Mouse (Mus musculus) heart, postnatal 36 days (tissue): ENCODE results near the gene Olfr855. TPM values are rescaled to one million over a fixed set of nuclear protein-coding genes. Genes with fewer than 3 reads are reported as not detected.
A peak's percentile ranks its signal among the peaks of the same experiment; 100 is the strongest.

ENCODE experiments used
- DNase-seq, 2 experiments: peaks; one replicate each; pipeline ENCODE4 v3.0.0; 2021 to 2022
- intact Hi-C: fragments of 180-260 bp; cut with DNase I; formaldehyde crosslinking; loops from one replicate; pipeline ENCODE4 v1.15.1; 2025
- total RNA-seq, 2 experiments: library from RNA; stranded (reverse); gene quantifications; 2 replicates each; pipeline ENCODE4 v1.2.3; 2021

Olfr855 gene
- not detected for total RNA-seq

DNA sequence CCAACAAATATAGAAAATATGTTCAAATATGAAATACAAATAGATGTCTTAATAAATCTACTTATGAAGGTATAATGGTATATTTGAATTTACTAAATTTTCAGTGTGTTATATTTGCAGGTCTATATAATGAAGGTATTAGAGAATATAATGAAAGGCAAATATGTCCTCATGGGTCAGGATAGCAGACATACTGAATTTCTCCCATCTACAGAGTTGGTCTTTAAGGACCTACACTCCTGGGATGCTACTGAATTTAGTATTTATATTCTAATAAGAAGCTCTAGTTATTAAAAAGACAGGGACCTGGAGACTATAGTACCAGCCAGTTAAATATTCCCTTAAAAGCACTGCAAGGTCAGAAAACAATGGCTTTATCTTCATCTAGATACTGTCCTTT is at the start of gene Olfr855:
Gene Olfr855 (plus strand): TSS at position 301 of the 400 bp plus-strand sequence.
- intact Hi-C loops = no loop called here
- DNase-seq = no peak

GRCm38 (mm10) chr9:19540976-19541375 is 41.4 kb upstream of the Olfr855 start, which contains the start of gene Olfr853:
Gene Olfr853, minus strand, starts transcription at chr9:19541076.
- DNase-seq = no peak
- intact Hi-C loops = no loop called here

DNA sequence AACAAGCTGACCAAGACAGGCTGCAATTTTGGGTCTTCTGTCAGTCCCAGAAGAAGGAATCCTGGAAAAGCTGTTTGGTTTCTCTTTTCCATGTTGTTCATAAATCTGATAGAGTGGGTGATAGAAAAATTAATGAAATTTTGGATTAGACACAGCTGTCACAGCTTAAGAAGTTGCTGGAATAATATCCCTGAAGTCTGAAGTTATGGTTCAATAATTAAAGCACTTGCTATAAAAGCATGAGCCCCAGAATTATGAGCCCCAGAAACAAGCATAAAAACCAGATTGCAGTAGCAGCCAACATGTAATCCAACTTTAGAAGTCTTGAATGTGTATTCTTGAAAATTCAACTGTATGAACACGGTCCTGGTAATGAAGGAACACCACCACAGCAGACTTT is 15.1 kb upstream of the Olfr855 start, which contains the start of gene Olfr854:
Gene Olfr854 (minus strand): TSS at position 101 of the 400 bp plus-strand sequence.
- intact Hi-C loops = no loop called here
- DNase-seq = no peak

GRCm38 (mm10) chr9:19621297-19621696 is 38.9 kb downstream of the Olfr855 start:
- DNase-seq = no peak
- intact Hi-C loops = loop anchor here (5.0 kb wide), 1 partner anchor 1329 kb away; the partner anchor contains the start of gene Chordc1

DNA sequence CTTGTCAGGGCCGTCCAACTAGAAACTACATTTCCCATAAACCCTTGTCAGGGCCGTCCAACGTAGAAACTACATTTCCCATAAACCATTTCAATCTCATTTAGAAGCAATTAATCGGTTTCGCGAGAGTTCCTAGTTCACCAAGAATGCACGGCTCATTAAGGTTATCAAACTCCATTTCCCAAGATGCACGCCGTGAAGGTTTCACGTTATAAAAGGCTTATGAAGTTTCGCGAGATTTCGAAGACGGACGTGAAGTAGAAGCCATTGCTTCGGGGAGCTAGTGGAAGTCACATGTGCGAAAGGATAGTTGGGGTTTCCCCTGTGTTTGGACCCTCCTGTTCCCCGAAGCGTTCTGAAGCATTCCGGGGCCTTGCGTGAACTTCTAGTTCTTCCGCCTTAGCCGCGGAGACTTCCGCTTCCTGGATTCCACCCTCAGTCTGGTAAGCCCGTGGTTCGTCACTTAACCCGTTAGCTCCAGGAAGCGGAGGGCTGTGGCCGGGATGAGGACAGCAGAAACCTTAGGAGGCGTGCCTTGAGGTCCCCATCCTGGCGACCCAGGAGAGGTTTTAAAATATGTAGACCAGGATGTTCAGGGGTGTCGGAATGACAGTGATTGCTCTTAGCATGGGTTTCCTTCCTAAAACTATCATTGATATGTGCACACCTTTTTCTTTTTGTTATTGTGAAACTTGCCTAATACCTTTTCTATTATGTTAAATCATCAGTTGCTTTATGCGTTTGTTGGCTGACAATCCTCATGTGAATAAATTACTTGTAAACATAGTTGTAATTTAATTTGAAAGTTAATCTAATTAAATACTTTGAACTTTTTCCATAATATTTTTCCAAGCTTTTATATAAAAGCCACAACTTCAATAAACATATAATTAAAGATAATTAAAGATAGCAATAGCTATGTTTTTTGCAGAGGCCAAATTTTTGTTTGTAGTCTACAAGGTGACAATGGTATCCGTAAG is 39.7 kb downstream of the Olfr855 start, which contains the start of gene Zfp317:
Gene Zfp317 (plus strand): TSS at position 260 of the 980 bp plus-strand sequence.
- DNase-seq = peak; percentile 79 to 83
- intact Hi-C loops = loop anchor here (5.0 kb wide), 1 partner anchor 1330 kb away; the partner anchor contains the start of gene Chordc1

GRCm38 (mm10) chr9:19629574-19629973 is 47.2 kb downstream of the Olfr855 start:
- no peak for DNase-seq
- intact Hi-C loops = no loop called here

Other genes with a start within 250 kb of the Olfr855 start
- not detected for gene Olfr845, start 246.2 kb upstream of the Olfr855 start, total RNA-seq
- not detected for gene Olfr846, start 218.6 kb upstream of the Olfr855 start, total RNA-seq
- not detected for gene Olfr847, start 203.9 kb upstream of the Olfr855 start, total RNA-seq
- not detected for gene Olfr849, start 142.4 kb upstream of the Olfr855 start, total RNA-seq
- not detected for gene Olfr850, start 104.4 kb upstream of the Olfr855 start, total RNA-seq
- not detected for gene Olfr851, start 89.3 kb upstream of the Olfr855 start, total RNA-seq
- gene Olfr853, start 41.5 kb upstream of the Olfr855 start, total RNA-seq = not detected
- not detected for gene Olfr854, start 15.2 kb upstream of the Olfr855 start, total RNA-seq
- gene Zfp317, start 39.5 kb downstream of the Olfr855 start, total RNA-seq = 10 to 100 TPM; 13.0 to 14.6 TPM
- not detected for gene Olfr857, start 126.8 kb downstream of the Olfr855 start, total RNA-seq
- gene Olfr58, start 197.7 kb downstream of the Olfr855 start, total RNA-seq = not detected
- not detected for gene Olfr859, start 222.3 kb downstream of the Olfr855 start, total RNA-seq